Mouse (Mus musculus) frontal cortex, adult 2 months (tissue): ENCODE measurements around the gene Foxp1. TPM values are rescaled to one million over a fixed set of nuclear protein-coding genes. Genes with fewer than 3 reads are reported as not detected.

ENCODE experiments used
- DNase-seq, 2 experiments: peaks; one replicate each; pipeline ENCODE4 v3.0.0; 2022; ENCODE audit warnings: low spot score in 1 of 2; ENCODE audit errors: extremely low spot score in 1 of 2
- polyA plus RNA-seq: library from polyadenylated mRNA; depleted of rRNA; stranded (reverse); fragments of >200 nt; gene quantifications from 2 replicates; pipeline ENCODE4 v1.2.3, GENCODE M21; 2012

Foxp1 gene
- polyA plus RNA-seq, 1 experiment: 49.5 TPM

- DNase-seq: no peak
These were observed 483.5 kb downstream of the Foxp1 start for GRCm38 (mm10) chr6:99038977-99039376.

DNA sequence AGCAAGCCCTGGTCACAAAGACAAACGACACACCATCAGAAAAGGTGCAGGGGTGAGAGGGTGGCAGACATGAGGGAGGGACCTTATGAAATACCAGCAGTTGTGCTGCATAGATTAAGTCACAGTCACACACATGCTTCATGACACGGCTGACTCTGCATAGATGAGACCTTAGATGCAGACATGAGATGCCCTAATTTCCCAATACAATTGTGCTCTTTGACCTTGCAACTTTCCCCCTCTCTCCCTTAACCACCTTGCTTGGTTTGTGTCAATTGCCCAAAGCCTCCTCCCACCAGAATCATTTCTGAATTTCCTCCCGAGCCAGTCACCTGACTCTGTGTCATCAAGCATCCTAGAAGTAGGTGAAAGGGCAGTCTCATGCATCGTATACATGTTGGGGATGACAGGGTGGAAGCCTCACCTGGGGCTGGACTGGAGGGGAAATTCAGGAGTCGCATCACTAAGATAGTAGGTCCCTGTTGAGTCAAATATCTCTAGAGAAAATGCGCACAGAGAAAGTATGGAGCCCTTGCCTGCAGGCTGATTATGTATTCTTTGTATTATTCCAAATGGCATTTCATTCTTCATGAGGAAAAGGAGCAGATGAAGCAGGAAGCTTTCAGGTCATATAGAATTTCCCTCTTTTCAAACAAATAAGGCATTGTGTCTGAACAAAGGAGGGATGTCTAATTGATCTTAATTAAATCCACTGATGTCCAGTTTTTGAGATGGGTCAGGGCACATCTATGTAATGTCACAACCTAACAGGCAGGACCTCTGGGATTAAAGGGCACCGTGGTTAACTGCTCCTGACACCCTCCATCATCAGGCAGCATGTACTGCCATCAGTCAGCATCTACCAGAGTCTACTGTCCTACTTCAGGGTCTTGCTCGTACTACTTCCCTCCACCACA, 486.8 kb downstream of the Foxp1 start:
- DNase-seq: no peak

- DNase-seq: no peak
These were observed 489.5 kb downstream of the Foxp1 start for GRCm38 (mm10) chr6:99033062-99033461.

DNA sequence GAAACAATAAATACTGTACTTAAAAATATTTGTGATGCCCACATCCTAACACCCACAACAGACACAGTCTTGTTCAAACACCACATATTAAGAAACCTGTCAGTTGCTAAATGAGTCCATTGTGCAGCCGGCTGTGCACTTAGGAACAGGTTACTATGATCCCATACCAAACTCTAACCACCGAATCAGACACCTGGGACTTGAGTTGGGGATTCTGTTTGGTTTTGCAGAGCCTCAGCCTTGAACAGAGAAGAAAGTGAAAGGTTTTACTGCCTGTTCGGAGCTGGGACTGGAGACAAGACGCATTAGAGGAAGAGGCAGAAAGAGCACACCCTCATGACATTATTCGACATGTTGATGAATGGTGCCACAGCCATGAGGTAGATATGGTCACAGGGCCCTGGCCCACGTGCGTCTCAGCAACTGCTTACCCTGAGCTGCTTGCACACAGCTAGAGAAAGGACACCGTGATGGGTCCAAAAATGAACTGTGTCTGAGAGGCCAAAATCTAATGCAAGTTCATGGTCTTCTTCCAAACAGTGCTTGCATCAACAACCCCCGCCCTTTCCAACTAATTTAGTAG, 491.1 kb downstream of the Foxp1 start:
- no peak for DNase-seq

GRCm38 (mm10) chr6:99030251-99030650, 492.3 kb downstream of the Foxp1 start:
- DNase-seq: no peak

DNA sequence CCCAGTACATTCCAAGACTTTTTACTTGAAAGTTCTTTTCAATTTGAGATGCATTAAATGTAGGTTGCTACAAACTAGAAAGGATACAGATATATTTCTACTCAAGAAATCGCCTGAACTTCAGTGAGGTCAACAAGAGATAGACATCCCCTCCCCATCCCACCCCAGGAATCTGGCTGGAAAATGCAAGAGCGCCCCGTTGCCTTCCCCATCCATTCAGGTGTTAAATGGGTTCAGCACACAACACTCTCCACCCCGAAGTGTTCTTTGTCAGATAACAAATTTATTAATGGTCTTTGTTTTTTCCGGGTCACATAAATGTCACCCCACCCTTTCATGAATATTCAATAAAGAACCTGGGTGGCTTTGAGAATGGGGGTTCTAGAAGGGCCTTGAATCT, 493.1 kb downstream of the Foxp1 start:
- DNase-seq: no peak

GRCm38 (mm10) chr6:99028989-99029305, 493.6 kb downstream of the Foxp1 start:
- DNase-seq: no peak

DNA sequence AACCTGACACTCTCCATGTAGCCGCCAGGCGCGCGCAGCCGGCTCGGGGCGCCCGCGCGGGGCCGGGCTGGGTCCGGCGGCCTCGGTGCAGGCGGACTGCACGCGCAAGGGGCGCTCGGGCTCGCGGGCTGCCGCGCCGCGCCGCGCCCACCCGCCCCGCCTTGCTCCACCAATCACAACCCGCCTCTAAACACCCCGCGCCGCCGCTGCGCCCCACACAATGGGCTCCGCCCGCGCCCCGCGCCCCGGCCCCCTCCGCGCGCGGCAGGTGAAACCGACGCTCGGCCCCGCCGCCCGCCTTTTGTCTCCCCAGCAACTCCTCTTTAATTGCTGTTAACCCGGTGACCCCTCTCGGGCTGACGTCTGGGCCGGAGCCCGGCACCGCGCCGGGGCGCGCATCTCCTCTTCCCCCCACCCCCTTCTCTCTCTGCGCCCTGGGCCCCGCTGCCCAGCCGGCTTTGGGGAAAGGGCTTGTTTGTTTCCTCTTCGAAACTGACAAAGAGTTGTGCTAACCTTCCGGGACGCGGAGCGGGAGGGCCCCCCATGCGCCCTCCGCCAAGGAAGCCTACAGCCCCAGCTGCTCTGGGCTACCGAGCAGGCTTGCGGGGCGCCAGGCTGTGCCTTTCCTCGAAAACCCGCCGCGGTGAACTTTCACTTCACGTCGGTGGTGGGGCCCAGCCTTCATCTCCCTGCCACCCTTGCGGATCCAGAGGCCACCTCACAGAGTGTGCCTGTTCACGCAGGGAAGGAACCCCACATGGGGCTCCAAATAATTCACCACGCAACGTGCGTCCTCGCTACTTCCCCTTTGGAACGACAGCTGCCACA, 494.1 kb downstream of the Foxp1 start:
- DNase-seq: peak in 1 of 2 experiments; percentile 50

- no peak for DNase-seq
These were observed 494.9 kb downstream of the Foxp1 start for GRCm38 (mm10) chr6:99027542-99028160.

- DNase-seq: no peak
These were observed 495.6 kb downstream of the Foxp1 start for GRCm38 (mm10) chr6:99026635-99027541.

DNA sequence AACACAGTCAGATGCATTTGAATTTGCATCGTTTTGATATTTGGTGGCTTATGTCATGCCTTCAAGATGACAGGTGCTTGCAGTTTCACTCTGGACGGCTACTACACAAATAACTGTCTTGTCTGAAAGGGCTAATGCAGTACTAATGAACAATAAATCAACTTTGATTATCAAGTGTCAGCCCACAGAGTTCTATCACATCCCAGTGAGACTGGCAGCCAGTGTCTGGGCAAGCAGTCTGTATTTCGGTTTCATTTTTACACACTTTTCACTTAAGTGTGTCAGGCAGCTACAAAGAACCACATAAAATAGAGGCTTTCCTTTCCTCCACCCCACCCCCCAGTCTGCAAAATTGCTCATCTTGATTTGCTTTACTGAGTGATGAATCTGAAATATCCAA, 496.5 kb downstream of the Foxp1 start:
- no peak for DNase-seq

DNA sequence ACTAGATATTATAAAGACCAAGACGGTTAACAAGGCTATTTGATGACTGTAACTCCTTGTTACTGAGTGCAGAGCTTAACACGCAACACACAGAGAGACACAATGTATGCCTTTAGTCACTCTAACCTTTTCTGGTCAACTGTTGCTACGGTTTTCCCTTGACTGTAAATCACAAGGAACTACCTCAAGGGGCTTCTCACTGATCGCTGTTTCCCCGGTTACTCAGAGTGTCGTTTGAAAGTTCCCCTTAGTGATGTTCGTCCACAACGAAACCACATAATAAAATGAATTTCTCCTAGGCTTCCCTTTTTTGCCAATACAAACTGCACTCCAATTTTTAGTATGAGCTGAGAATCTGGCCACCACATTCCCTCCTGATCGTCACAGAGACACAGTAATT, 497.9 kb downstream of the Foxp1 start:
- no peak for DNase-seq

DNA sequence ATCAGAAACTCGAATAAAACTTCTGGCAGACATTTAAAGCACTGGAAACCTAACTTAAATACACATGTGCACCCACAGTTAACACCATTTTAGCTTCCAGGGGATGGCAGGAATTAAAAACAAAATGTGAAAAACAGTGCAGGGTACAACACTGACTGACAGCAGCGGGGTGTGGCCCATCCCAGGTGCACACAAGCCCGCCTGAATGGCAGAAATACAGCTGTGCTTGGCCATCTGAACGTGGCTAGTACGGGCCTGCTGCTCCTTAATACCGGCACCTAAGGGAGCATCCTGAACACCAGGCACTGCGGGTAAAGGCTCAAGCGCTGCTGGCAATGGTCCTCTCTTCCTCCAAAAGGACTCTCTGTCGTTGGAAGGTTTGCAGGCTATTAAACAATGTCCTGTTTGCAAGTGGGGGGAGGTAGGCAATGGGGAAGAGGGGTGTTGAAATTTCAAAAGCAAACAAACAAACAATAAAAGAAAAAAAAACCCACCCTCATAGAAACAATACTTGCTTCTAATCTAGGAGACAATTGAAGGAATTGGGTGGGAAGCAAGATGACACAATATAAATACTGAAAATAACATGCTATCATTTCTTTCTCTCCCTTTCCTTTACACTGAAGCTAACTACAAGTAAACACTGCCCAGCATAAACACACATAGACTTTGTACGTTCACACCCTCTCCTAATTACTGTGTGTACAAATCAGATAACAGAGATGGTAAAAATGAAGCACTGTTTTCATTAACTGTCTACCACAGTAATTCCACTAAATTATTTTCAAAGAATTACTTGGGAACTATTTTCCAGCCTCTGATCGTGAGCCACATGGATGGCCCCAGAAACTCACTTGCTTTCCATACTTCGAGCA, 501.7 kb downstream of the Foxp1 start:
- no peak for DNase-seq

DNA sequence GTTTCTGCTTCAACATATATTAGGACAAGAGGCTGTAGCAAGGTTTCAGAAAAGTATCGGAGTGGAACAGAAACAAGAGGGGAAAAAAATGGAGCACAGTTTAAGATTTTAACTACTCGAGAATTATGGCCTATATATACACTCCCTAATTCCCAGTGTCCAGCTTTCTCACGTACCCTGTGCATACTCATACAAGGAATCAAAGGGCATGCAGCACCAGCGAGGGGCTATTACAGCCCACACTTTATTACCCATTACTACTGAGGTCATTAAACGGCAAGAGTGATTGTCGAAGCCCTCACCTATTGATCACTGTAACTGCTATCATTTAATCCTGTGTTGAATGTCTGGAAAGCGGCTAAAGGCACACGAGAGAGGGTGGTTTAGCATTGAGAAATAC, 502.8 kb downstream of the Foxp1 start:
- no peak for DNase-seq

DNA sequence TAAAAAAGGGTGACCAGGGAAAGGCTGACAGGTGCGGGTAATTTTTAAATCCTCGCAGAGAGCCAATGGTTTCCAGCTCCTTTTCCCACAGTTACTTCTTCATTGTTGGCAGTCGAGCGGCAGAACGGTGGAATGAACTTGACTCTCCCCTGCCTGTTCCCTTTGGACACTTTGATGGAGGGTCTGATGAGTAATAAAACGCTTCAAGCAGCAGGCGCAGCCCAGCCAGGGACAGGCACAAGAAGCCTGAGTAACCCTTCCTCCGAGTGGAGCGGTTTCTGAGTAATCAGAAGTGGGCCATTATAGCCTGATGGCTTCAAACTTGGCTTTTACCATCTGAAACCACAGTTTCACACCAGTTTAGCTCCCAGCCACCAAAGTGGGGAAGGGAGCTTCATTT, 503.3 kb downstream of the Foxp1 start:
- DNase-seq: no peak

GRCm38 (mm10) chr6:99013866-99014502, 508.5 kb downstream of the Foxp1 start:
- peak in 1 of 2 experiments; percentile 43 for DNase-seq

GRCm38 (mm10) chr6:99013119-99013865, 509.2 kb downstream of the Foxp1 start:
- no peak for DNase-seq
